Mouse (Mus musculus): ENCODE measurements around the gene Frmd8. TPM values are rescaled to one million over a fixed set of nuclear protein-coding genes. Genes with fewer than 3 reads are reported as not detected.

Frmd8 gene
- polyA plus RNA-seq, 1 experiment from 2014 or later, result 16.1 TPM

- Histone ChIP-seq H3K4me2 (no peak overlapping the region), H3K27me3 (replicated peaks) (no peaks in the 10 kb centered on the region), H3K9ac (no peak overlapping the region), H3K36me3 (replicated peaks) (no peaks in the 10 kb centered on the region), H3K4me3 (no peak overlapping the region), H3K9me3 (no peaks in the 10 kb centered on the region), H3K4me1 (peaks cover 45% of the 10 kb centered on the region), H3K27ac (peak overlapping the region; percentile 92)
- 79% methylated on average over 9 of the region's 9 CpGs for WGBS
- ATAC-seq (replicated peaks), result peak; percentile 8; the same call in 1 of the 2 replicates
Measured at GRCm38 (mm10) chr19:5810840-5811563, 64.1 kb downstream of the Frmd8 start.

GRCm38 (mm10) chr19:5810103-5810839, 64.8 kb downstream of the Frmd8 start:
- peaks cover 46% of the 10 kb centered on the region for H3K4me1 ChIP-seq
- no peak overlapping the region for H3K9ac ChIP-seq
- peak overlapping the region; percentile 92 for H3K27ac ChIP-seq
- WGBS, result 53% methylated on average over 11 of the region's 11 CpGs
- no peaks in the 10 kb centered on the region for H3K36me3 ChIP-seq (replicated peaks)
- no peak overlapping the region for H3K4me3 ChIP-seq
- H3K27me3 ChIP-seq (replicated peaks), result no peaks in the 10 kb centered on the region
- no peaks in the 10 kb centered on the region for H3K9me3 ChIP-seq
- ATAC-seq (replicated peaks), result no peak
- no peak overlapping the region for H3K4me2 ChIP-seq

- Histone ChIP-seq H3K4me1 (peaks cover 51% of the 10 kb centered on the region), H3K27me3 (replicated peaks) (no peaks in the 10 kb centered on the region), H3K4me3 (no peak overlapping the region), H3K4me2 (no peak overlapping the region), H3K9me3 (no peaks in the 10 kb centered on the region), H3K27ac (peak overlapping the region; percentile 92), H3K36me3 (replicated peaks) (no peaks in the 10 kb centered on the region), H3K9ac (no peak overlapping the region)
- no peak for ATAC-seq (replicated peaks)
- WGBS, result 58% methylated on average over 7 of the region's 7 CpGs
Measured at GRCm38 (mm10) chr19:5809712-5810089, 65.4 kb downstream of the Frmd8 start.

- Histone ChIP-seq H3K9ac (no peak overlapping the region), H3K27ac (peak overlapping the region; percentile 92; the same call in 1 of the 2 replicates), H3K9me3 (no peaks in the 10 kb centered on the region), H3K36me3 (replicated peaks) (no peaks in the 10 kb centered on the region), H3K4me3 (no peak overlapping the region), H3K4me1 (peaks cover 57% of the 10 kb centered on the region), H3K27me3 (replicated peaks) (no peaks in the 10 kb centered on the region), H3K4me2 (no peak overlapping the region)
- no peak for ATAC-seq (replicated peaks)
- 62% methylated on average over 14 of the region's 14 CpGs for WGBS
Measured at GRCm38 (mm10) chr19:5808955-5809711, 65.9 kb downstream of the Frmd8 start.

- Histone ChIP-seq H3K4me1 (peaks cover 59% of the 10 kb centered on the region), H3K27ac (no peak overlapping the region)
Measured at GRCm38 (mm10) chr19:5807740-5808139, 67.3 kb downstream of the Frmd8 start.

GRCm38 (mm10) chr19:5806809-5807205, 68.3 kb downstream of the Frmd8 start:
- WGBS, result 30% methylated on average over 6 of the region's 6 CpGs
- H3K9me3 ChIP-seq, result no peaks in the 10 kb centered on the region
- no peaks in the 10 kb centered on the region for H3K36me3 ChIP-seq (replicated peaks)
- H3K4me2 ChIP-seq, result no peak overlapping the region
- H3K27ac ChIP-seq, result peak overlapping the region; percentile 62
- ATAC-seq (replicated peaks), result no peak
- H3K27me3 ChIP-seq (replicated peaks), result no peaks in the 10 kb centered on the region
- H3K9ac ChIP-seq, result no peak overlapping the region
- peaks cover 50% of the 10 kb centered on the region for H3K4me1 ChIP-seq
- H3K4me3 ChIP-seq, result no peak overlapping the region

More at GRCm38 (mm10) chr19:5807740-5808139, 67.3 kb downstream of the Frmd8 start:
- Histone ChIP-seq H3K4me3 (no peak overlapping the region), H3K9ac (no peak overlapping the region), H3K27me3 (replicated peaks) (no peaks in the 10 kb centered on the region), H3K9me3 (no peaks in the 10 kb centered on the region), H3K4me2 (no peak overlapping the region), H3K36me3 (replicated peaks) (no peaks in the 10 kb centered on the region)
- 78% methylated on average over 2 of the region's 3 CpGs for WGBS
- ATAC-seq (replicated peaks), result no peak

GRCm38 (mm10) chr19:5806051-5806808, 68.8 kb downstream of the Frmd8 start:
- no peak for ATAC-seq (replicated peaks)
- Histone ChIP-seq H3K4me3 (no peak overlapping the region), H3K4me1 (peaks cover 44% of the 10 kb centered on the region), H3K27ac (peak overlapping the region; percentile 62), H3K36me3 (replicated peaks) (no peaks in the 10 kb centered on the region), H3K9ac (no peak overlapping the region; the same call in 1 of the 2 replicates), H3K4me2 (no peak overlapping the region), H3K9me3 (no peaks in the 10 kb centered on the region), H3K27me3 (replicated peaks) (no peaks in the 10 kb centered on the region)
- 5% methylated on average over 8 of the region's 8 CpGs for WGBS

GRCm38 (mm10) chr19:5804371-5804899, 70.6 kb downstream of the Frmd8 start:
- Histone ChIP-seq H3K36me3 (replicated peaks) (no peaks in the 10 kb centered on the region), H3K4me2 (peak overlapping the region; percentile 88), H3K4me1 (peaks cover 27% of the 10 kb centered on the region), H3K9ac (peak overlapping the region; percentile 51), H3K27ac (peak overlapping the region; percentile 100), H3K9me3 (no peaks in the 10 kb centered on the region), H3K4me3 (no peak overlapping the region), H3K27me3 (replicated peaks) (no peaks in the 10 kb centered on the region)
- no peak for ATAC-seq (replicated peaks)
- WGBS, result 43% methylated on average over 8 of the region's 8 CpGs

- peak overlapping the region; percentile 51 for H3K9ac ChIP-seq
- ATAC-seq (replicated peaks), result peak; percentile 37
- peak overlapping the region; percentile 88 for H3K4me2 ChIP-seq
- under 1% methylated on average over 16 of the region's 16 CpGs for WGBS
- H3K4me1 ChIP-seq, result peaks cover 27% of the 10 kb centered on the region
- peak overlapping the region; percentile 100 for H3K27ac ChIP-seq
- no peaks in the 10 kb centered on the region for H3K36me3 ChIP-seq (replicated peaks)
- H3K9me3 ChIP-seq, result no peaks in the 10 kb centered on the region
- peak overlapping the region; percentile 80 for H3K4me3 ChIP-seq
- no peaks in the 10 kb centered on the region for H3K27me3 ChIP-seq (replicated peaks)
Measured at GRCm38 (mm10) chr19:5803881-5804279, 71.2 kb downstream of the Frmd8 start.

- Histone ChIP-seq H3K4me1 (peaks cover 27% of the 10 kb centered on the region), H3K4me3 (peak overlapping the region; percentile 80), H3K27me3 (replicated peaks) (no peaks in the 10 kb centered on the region), H3K27ac (peak overlapping the region; percentile 100), H3K9ac (peak overlapping the region; percentile 78), H3K4me2 (peak overlapping the region; percentile 88), H3K9me3 (no peaks in the 10 kb centered on the region), H3K36me3 (replicated peaks) (no peaks in the 10 kb centered on the region; the same call in 1 of the 2 replicates)
- ATAC-seq (replicated peaks), result peak; percentile 98
- under 1% methylated on average over 67 of the region's 67 CpGs for WGBS
Measured at GRCm38 (mm10) chr19:5803041-5803880, 71.8 kb downstream of the Frmd8 start.

GRCm38 (mm10) chr19:5802787-5803040, 72.4 kb downstream of the Frmd8 start:
- Histone ChIP-seq H3K9ac (peak overlapping the region; percentile 78), H3K27ac (peak overlapping the region; percentile 100), H3K27me3 (replicated peaks) (no peaks in the 10 kb centered on the region), H3K4me2 (peak overlapping the region; percentile 88), H3K4me1 (peaks cover 27% of the 10 kb centered on the region), H3K4me3 (peak overlapping the region; percentile 80), H3K9me3 (no peaks in the 10 kb centered on the region), H3K36me3 (replicated peaks) (no peaks in the 10 kb centered on the region; the same call in 1 of the 2 replicates)
- 1% methylated on average over 4 of the region's 4 CpGs for WGBS
- ATAC-seq (replicated peaks), result no peak
